In genomic region chr14:21051380-21052111, GRCm38 (mm10) we compare ENCODE assay signal across 8 mouse cellular contexts. TPM values are rescaled to one million over a fixed set of nuclear protein-coding genes. Genes with fewer than 3 reads are reported as not detected.
DNase-seq lines count a peak whose midpoint lies in the region; ATAC-seq and TF ChIP-seq lines count a peak whose summit lies in the region.

No protein-coding gene starts in this region.

- peaks cover 19% of the 10 kb centered on the region for H3K4me1 ChIP-seq in heart, embryonic 12.5 days (replicated peaks)
- H3K4me1 ChIP-seq in ES-Bruce4 (ENCODE audit: control insufficient read depth, insufficient read depth, low read length), result no peaks in the 10 kb centered on the region
- peaks cover 20% of the 10 kb centered on the region for H3K4me1 ChIP-seq in forebrain, embryonic 15.5 days

- peak overlapping the region; percentile 83 for H3K27ac ChIP-seq in heart, embryonic 12.5 days (ENCODE audit: poor library complexity, severe bottlenecking)
- H3K27ac ChIP-seq in ES-Bruce4 (ENCODE audit: insufficient read depth, low read length), result no peak overlapping the region
- H3K27ac ChIP-seq in forebrain, embryonic 15.5 days (replicated peaks), result peak overlapping the region; percentile 94

- intact Hi-C loops in heart, postnatal 14 days (cut with DNase I), result loop anchor here (5.0 kb wide), 1 partner anchor 61 kb away; no protein-coding TSS in a partner anchor
- intact Hi-C loops in left cerebral cortex, postnatal 25 days (cut with DNase I), result loop anchor here (1.0 to 10.0 kb wide), 5 partner anchors 21 to 693 kb away; no protein-coding TSS in a partner anchor

- no peak for TF ChIP-seq POLR2A in ES-Bruce4 (IDR thresholded peaks at IDR 0.05; ENCODE audit: insufficient read depth, low read length)

- H3K4me2 ChIP-seq in heart, embryonic 12.5 days, result peak overlapping the region; percentile 76
- H3K4me2 ChIP-seq in forebrain, embryonic 15.5 days (replicated peaks), result peak overlapping the region; percentile 95

- H3K27me3 ChIP-seq in heart, embryonic 12.5 days (replicated peaks), result no peaks in the 10 kb centered on the region
- no peaks in the 10 kb centered on the region for H3K27me3 ChIP-seq in ES-Bruce4 (ENCODE audit: control insufficient read depth, insufficient read depth, low read length, poor library complexity, severe bottlenecking)
- no peaks in the 10 kb centered on the region for H3K27me3 ChIP-seq in forebrain, embryonic 15.5 days

- no peaks in the 10 kb centered on the region for H3K9me3 ChIP-seq in heart, embryonic 12.5 days (replicated peaks)
- no peaks in the 10 kb centered on the region for H3K9me3 ChIP-seq in ES-Bruce4 (replicated peaks; ENCODE audit: control insufficient read depth, insufficient read depth, low read length, poor library complexity, severe bottlenecking)
- H3K9me3 ChIP-seq in forebrain, embryonic 15.5 days, result no peaks in the 10 kb centered on the region

- H3K36me3 ChIP-seq in heart, embryonic 12.5 days, result peaks cover 4% of the 10 kb centered on the region; the same call in 1 of the 2 replicates
- H3K36me3 ChIP-seq in ES-Bruce4 (ENCODE audit: control insufficient read depth, insufficient read depth, low read length, poor library complexity, severe bottlenecking), result peaks cover 2% of the 10 kb centered on the region
- no peaks in the 10 kb centered on the region for H3K36me3 ChIP-seq in forebrain, embryonic 15.5 days

- peak overlapping the region; percentile 82 for H3K4me3 ChIP-seq in heart, embryonic 12.5 days
- peak overlapping the region; percentile 77 for H3K4me3 ChIP-seq in ES-Bruce4 (ENCODE audit: low read depth, low read length)
- peak overlapping the region; percentile 71 for H3K4me3 ChIP-seq in forebrain, embryonic 15.5 days

- no peak for TF ChIP-seq EP300 in ES-Bruce4 (IDR thresholded peaks at IDR 0.05; ENCODE audit: insufficient read depth, low read depth, low read length)

- TF ChIP-seq CTCF in ES-Bruce4 (IDR thresholded peaks at IDR 0.05; ENCODE audit: low read depth, low read length), result no peak

- no peak for DNase-seq in heart, postnatal 14 days
- peak; percentile 31 for DNase-seq in lung, postnatal 25 days (ENCODE audit: low spot score)
- no peak for DNase-seq in left cerebral cortex, postnatal 25 days (ENCODE audit: low spot score in 2 of 2)
- no peak for DNase-seq in adrenal gland, adult 18-20 months (ENCODE audit: low spot score in 2 of 2)
- DNase-seq in cerebellum, postnatal 25 days, result no peak

- H3K9ac ChIP-seq in heart, embryonic 12.5 days, result peak overlapping the region; percentile 81
- peak overlapping the region; percentile 60 for H3K9ac ChIP-seq in ES-Bruce4 (ENCODE audit: low read depth, poor library complexity, severe bottlenecking)
- peak overlapping the region; percentile 73 for H3K9ac ChIP-seq in forebrain, embryonic 15.5 days (replicated peaks)

- ATAC-seq in heart, embryonic 12.5 days (ENCODE audit: insufficient number of reproducible peaks, low FRiP score), result 0 out of 2 replicates have a peak, but pooled peaks have one; percentile 12
- ATAC-seq in forebrain, embryonic 15.5 days (replicated peaks), result peak; percentile 11; the same call in 1 of the 2 replicates

- WGBS in heart, embryonic 12.5 days, result 8% methylated on average over 28 of the region's 28 CpGs
- WGBS in forebrain, embryonic 15.5 days, result 10% methylated on average over 28 of the region's 28 CpGs

RNA-seq across cellular contexts. Expression of gene Ap3m1, which starts 0.8 kb away (rescaled TPM):
- 71.5 and 75.4 TPM in 2 replicates for polyA plus RNA-seq in heart, embryonic 12.5 days (2016; fragmentation: Nextera tagmentation; extraction: Ambion mirVana)
- 10 to 100 TPM; 69.5 to 71.4 TPM for total RNA-seq in heart, postnatal 14 days (2021)
- 103 and 107 TPM in 2 replicates for polyA plus RNA-seq in ES-Bruce4 (2011; ENCODE audit: insufficient read depth, insufficient read length, low read depth, missing spikeins)
- polyA plus RNA-seq in forebrain, embryonic 15.5 days (2015; fragmentation: Nextera tagmentation; extraction: Ambion mirVana), result 104 and 107 TPM in 2 replicates
- 10 to 100 TPM; 69.6 to 70.4 TPM for total RNA-seq in left cerebral cortex, postnatal 25 days (2021)
- total RNA-seq in adrenal gland, adult 18-20 months (2021), result 10 to 100 TPM; 83.5 to 99.8 TPM

RNA-seq across cellular contexts. Expression of gene Adk, which starts 0.8 kb away (rescaled TPM):
- 257 and 273 TPM in 2 replicates for polyA plus RNA-seq in heart, embryonic 12.5 days (2016; fragmentation: Nextera tagmentation; extraction: Ambion mirVana)
- 100 to 1,000 TPM; 186 to 196 TPM for total RNA-seq in heart, postnatal 14 days (2021)
- polyA plus RNA-seq in ES-Bruce4 (2011; ENCODE audit: insufficient read depth, insufficient read length, low read depth, missing spikeins), result 110 and 117 TPM in 2 replicates
- 68.6 and 74.6 TPM in 2 replicates for polyA plus RNA-seq in forebrain, embryonic 15.5 days (2015; fragmentation: Nextera tagmentation; extraction: Ambion mirVana)
- total RNA-seq in left cerebral cortex, postnatal 25 days (2021), result 10 to 100 TPM; 66.5 to 76.3 TPM
- total RNA-seq in adrenal gland, adult 18-20 months (2021), result 100 to 1,000 TPM; 116 to 142 TPM
